Mouse (Mus musculus) retina, embryonic 14.5 days (tissue): Measurements from ENCODE around the gene Mif.
A peak's percentile ranks its signal among the peaks of the same experiment; 100 is the strongest.

Experiments used
- DNase-seq: peaks from one replicate; pipeline ENCODE4 v3.0.0-alpha.2; 2015; ENCODE audit warnings: low spot score

Mif gene

DNA sequence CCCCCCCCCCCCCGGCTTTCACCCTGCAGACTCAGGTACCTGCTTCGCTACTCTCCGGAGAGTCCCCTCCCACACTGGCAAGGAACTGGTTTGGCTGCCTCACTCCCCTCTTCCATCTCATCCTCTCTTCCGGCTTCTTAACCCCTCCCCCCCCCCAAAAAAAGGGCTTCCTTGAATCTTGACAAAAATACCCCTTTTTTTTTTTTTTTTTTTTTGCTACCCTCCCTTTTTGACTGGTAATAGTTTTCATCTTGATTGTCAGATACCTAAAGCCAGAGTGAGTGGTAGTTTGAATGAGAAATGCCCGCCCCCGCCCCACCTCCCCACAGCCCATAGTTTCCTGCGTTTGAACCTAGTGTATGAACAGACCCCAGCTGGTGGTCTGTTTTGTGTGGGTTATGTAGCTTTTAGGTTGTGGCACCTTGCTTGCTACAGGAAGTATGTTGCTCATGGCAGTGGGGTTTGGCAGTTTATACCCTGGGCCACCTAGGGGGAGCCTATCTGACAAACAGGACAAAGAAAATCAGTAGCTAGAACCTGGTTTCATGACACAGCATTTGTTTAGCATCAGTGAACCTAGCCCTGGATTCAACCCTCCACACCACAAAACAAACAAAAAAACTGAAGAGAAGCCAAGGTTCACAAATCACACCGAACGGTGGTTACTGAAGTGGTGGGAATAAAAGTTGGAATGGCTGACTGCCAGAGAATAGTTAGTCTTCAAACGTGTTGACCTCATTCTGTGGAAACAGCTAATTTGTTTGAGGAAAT lies 24.1 kb downstream of the Mif start:
- DNase-seq: no peak

DNA sequence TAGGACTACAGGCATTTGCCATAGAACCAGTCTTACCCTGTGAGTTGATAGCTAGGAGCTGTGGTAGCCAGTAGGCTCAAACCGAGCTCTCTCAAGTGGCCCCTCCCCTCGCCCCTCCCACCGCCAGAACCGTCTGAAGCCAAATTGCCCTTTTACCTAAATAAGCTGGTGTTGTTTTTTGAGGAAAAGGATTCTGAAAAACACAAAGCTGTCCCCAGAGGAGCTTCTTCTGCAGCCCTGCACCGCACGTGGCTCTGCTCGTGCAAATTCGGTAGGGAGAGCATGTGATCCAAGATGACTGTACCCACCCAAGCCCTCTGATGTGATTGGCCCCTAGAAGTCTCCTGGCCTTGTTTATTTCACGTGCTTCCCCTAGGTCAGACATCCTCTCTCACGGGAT lies 24.7 kb downstream of the Mif start:
- DNase-seq: no peak

DNA sequence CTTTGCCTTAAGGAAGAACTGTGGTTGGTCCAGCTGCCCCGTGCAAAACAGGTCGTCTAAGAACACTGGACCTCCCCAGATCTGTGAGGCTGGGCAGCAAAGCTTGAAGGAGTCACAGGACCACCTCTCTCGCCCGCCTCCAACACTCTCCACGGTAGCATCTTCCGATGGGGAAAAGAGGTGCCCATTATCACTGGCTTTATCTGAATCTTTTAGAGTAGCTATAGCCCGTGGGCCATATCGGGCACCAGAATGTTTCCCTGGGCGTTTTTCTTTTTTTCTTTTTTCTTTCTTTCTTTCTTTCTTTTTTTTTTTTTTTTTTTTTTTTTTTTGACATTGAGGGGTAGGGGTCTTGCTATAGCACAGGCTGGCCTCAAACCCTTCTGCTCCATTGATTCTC lies 25.3 kb downstream of the Mif start:
- no peak for DNase-seq

DNA sequence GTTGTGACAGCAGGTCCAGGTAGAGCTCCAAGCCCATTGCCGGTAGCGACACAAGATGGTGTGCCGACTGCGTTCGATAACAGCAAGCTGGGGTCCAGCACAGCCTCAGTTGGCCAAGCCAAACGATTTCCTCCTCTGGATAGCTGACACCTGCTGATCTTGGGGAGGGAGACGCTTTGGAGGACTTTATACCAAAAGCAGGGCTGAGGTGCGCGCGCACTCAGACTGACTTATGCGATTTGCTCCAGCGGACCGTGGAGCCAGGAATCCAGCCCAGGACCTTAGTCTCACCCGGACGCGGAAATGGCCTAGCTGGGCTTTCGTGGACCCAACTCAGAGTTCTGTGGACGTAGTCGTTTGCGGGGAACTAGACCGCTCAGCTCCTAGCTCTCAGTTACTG lies 25.8 kb downstream of the Mif start:
- peak; percentile 79 for DNase-seq

DNA sequence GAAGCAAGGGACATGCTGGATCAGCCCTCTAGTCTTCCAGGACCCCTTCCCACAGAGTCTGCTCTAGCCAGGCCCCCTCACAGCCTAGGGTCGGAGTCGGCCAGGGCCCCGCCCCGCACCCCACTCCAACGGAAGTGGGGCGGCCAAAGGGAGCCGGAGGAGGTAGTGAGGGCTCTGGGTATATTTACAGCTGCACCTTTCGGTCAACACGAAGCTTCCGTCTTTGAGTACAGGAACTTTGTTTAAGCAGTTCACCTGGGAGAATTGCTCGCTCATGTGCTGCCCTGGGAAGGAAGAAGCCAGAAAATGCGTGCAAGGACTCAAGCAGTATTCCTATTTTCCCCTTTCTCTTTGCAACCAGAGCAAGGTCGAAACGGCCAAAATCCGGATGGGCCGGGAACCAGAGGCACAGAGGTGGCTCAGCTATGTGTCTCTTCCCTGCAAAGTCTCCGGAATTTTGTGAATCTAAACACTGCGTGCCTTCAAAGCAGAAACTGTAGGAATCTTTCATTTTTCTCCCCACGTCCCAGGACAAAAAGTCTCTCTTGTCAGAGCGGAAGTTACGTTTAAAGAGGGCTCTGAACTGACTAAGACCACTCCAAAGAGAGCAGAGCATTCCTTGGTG lies 26.5 kb downstream of the Mif start:
- no peak for DNase-seq

DNA sequence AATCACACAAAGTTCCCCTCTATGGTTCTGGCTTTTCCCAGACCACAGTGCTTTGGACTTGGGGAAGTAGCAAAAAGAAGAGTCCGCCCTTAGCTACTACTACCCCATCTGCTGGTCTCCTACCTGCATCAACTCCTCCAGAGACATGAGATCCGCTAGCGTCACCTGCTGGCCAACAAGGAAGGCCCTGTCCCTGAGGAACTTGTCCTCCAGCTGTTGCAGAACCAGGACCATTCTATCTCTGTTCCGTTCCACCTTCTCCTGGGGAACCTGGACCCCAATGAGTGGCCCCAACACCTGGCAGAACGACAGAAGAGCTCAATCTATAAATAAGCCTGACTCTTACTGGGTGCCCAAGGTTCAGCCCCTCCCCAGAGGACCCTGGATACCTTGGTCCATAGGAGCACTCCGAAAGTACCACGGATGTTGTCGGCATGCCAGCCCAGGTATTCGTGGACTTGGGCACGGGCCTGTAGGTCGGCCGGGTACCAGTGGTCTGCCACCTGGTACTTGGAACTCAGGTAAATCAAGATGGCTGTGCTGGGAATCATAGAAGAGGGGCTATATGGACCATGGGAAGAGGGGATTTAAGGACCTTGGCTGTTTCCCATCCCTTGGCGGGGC lies 27.7 kb downstream of the Mif start:
- no peak for DNase-seq

DNA sequence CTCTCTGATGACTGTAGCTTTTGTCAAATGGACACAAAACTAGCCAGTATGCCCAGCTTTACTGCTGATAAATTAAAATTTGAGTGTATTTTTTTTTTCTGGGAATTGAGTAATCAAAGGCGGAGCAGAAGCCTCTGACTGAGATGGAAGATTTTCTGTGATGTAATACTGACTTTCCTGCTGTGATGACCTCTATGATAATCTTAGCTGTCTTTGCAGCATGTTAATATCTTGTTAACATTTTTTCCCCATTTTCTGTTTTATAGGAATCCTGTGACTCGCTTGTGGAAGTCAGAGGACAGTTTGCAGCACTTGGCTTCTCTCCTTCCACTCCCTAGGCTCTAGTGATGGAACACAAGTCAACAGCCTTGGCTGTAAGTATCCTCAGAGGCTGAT lies 29.8 kb downstream of the Mif start:
- DNase-seq: no peak

DNA sequence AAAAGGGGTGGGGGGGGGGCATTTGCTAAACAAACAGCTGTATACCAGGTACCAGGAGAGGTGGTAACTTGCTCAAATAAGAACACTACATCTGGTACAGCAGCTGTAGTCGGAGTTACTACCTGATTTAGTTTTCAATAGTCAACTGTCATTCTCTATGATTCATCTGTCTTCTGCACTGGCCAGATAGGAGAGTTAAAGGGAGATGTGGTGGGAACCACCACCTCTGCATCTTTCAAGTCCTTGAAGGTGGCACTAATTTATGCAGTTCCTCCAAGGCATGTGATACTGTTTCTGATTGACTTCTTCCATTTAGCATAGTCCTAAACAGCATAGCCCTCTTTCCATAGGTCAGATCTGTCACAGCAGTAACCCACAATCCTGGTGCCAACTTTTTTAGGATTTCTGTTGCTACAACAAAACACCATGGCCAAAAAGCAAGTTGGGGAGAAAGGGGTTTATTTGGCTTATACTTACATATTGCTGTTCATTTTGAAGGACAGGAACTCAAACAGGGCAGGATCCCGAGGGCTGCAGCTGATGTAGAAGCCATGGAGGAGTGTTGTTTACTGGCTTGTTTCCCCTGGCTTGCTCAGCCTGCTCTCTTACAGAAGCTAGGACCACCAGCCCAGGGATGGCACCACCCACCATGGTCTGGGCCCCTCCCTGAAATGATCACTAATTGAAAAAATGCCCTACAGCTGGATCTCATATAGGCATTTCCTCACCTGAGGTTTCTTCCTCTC lies 30.3 kb downstream of the Mif start:
- DNase-seq: no peak

DNA sequence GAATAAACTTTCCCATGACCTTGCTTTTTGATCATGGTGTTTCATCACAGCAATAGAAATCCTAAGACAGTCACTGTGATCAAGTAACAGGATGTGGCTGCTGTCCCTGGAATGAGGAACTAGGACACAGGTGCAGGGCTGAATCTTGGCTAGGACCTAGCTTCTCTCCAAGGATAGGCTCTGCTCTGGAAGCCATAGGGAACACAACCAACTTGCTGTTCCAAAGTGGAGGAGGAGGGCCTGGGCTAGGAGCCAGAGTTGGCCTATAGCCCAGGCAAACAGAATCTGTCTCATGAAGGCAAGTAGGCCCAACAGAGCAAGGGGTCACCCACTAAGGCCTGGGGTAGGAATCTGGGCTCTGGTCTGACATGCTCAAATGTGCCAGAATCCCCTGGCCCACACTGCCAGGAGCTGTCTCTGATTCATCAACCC lies 31.5 kb downstream of the Mif start:
- DNase-seq: no peak

DNA sequence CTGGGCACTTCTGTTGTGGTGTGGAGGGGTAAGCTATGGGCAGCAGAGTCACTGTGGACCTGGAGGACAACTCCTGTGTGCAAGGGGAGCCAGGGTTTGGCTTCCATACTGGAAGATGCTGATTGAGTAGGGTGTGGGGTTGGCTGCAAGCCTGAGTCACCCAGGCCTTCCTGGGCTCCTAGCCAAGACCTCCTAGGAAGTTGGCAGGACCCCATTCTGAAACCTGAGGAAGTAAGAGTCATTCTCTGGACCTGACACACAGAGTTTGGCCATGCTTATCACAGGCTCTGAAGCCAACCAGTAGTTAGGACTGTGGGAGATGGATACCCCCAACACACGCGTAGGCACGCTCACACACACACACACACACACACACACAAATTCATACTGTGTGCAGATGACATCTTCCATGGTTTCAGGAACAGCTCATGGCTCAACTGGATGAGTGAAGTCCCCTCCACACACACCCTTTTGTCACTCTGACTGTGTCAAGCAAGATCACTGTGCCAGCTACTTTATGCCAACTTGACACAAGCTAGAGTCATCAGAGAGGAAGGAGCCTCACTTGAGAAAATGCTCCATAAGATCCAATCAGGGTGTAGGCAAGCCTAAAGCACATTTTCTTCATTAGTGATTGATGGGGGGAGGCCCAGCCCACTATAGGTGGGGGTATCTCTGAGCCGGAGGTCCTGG lies 32.2 kb downstream of the Mif start:
- no peak for DNase-seq

DNA sequence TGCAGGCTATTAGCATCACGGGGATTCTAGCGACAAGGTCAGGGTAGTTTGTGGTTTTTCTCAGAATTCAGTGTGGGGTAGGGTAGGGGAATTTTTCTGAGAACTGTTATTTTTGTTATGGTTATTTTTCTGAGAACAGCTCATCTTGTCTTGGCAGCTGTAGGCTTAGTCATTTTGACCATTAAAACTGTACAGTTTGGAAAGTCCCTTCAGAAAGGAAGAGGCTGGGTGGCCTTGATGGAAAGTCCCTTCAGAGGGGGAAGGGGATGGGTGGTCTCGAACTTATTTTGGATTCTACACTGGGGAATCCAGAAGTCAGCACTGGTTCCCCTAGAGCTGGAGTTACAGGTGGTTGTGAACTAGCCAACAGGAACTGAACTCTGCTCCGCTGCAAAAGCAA lies 35.5 kb downstream of the Mif start:
- DNase-seq: no peak

DNA sequence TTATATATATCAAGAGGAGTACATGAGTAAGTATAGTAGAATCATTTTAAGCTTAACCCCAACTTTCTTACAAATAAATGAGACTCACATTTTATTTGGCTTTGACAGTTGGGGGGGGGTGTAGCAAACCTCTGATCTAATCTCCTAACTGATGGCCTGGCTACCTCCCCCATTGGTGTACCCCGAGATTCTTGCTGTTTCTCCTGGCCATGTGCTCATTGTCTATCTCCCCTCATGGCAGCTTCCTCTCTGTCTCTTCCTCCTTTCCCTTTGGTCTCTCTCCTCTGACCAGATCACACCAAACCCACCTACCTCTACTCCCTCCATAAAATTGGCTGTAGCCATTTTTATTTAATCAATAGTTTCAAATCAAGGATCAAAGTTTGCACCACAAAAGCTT lies 36.3 kb downstream of the Mif start:
- DNase-seq: no peak

DNA sequence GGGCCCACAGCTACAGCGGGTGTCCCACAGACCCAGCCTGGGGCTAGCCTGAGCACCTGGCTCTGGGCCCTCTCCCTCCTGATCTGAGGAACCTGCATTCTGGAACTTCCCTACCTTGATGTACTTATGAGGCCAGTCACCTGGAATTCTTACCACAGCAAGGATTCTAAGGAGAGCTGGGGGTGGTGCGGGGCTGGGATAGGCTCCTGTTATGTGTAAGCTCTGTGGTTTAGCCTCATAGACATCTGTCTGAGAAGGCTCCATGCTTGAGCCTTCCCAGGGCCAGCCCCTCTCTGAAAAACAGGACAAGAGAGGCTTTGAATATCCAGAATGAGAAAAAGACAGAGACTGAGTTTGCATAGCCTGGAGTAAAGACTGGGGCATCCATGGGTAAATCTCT lies 37.6 kb downstream of the Mif start, which contains the start of gene Gstt4:
Gstt4 (minus strand) TSS at position 101 of the 400 bp plus-strand sequence.
- DNase-seq: no peak

DNA sequence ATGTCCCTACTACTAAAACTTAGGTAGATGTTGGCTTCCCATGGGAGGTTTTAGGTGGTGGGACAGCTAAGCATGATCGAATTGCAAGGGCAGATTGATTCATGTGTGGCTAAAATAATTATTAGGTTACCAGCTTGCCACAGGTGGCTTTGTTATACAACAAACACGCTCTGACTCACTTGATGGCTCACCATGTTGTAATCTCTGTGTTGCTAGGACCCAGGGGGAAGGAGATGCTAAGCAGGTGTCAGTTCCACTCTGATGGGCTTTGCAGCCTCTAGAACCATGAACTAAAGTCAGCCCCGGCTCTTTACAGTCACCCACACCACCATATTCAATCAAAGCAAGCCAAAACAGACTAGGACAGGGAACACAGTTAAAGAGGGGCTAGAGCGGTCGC lies 40.2 kb downstream of the Mif start:
- DNase-seq: no peak

DNA sequence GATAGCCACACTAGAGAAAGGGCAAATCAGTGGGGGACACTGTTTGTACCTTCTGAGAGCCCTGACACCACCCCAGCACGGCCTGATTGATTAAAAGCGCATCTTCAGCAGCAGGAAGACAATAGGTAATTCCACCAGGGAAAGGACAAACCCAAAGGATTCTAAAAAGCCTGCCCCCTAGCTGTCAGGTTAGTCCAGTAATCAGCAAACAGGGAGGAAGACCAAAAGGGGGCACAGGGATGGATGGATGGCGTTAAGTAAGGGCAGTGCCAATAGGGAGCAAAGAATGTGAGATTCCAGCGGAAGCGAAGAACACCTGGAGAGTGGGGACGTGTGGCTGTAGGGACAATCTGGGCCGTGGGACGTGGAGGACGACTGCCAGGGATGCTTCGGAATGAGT lies 41.4 kb downstream of the Mif start:
- no peak for DNase-seq
